Comparison of ENCODE assay signal across 22 mouse cellular contexts in the genomic region with DNA sequence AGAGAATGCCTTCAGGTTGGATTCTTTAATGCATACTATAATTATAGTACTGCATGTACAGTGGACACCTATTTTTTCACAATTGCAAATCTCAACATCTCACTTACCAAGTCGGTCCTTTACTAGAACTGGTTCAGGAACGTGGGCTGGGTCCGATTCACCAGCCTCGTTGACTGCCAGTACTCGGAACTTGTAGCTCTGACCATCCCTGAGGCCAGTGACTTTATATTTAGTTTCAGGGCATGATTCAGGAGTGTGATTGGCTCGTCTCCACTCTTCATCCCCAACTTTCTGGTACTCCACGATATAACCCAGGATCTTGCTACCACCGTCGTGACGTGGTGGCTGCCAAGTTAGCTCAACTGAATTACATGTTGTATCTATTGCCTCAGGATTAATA.
DNase-seq lines count a peak whose midpoint lies in the region; ATAC-seq lines count a peak whose summit lies in the region.
"Had no signal": no experiment of that assay in that cellular context is flagged by ENCODE, and none has a peak within 500 bp of the region (broad histone marks: within the 10 kb centered on the region; RNA-seq: fewer than 3 reads in every experiment).

No protein-coding gene starts in this region.

- no peaks in the 10 kb centered on the region for H3K4me1 ChIP-seq in heart, embryonic 10.5 days
- H3K4me1 ChIP-seq in midbrain, embryonic 10.5 days, result no peaks in the 10 kb centered on the region
- H3K4me1 ChIP-seq in midbrain, embryonic 13.5 days (replicated peaks), result no peaks in the 10 kb centered on the region
- H3K4me1 ChIP-seq in forebrain, embryonic 10.5 days, result no peaks in the 10 kb centered on the region
- H3K4me1 ChIP-seq: embryonic facial prominence, embryonic 13.5 days; embryonic facial prominence, embryonic 15.5 days; forebrain, embryonic 13.5 days; forebrain, embryonic 15.5 days had no signal

- no peak overlapping the region for H3K4me2 ChIP-seq in midbrain, embryonic 13.5 days (replicated peaks)
- H3K4me2 ChIP-seq: embryonic facial prominence, embryonic 13.5 days; embryonic facial prominence, embryonic 15.5 days; forebrain, embryonic 13.5 days; forebrain, embryonic 15.5 days had no signal

- H3K9ac ChIP-seq in midbrain, embryonic 13.5 days (replicated peaks), result no peak overlapping the region
- H3K9ac ChIP-seq: embryonic facial prominence, embryonic 13.5 days; embryonic facial prominence, embryonic 15.5 days; forebrain, embryonic 13.5 days; forebrain, embryonic 15.5 days had no signal

- no peak overlapping the region for H3K4me3 ChIP-seq in heart, embryonic 10.5 days
- H3K4me3 ChIP-seq in midbrain, embryonic 10.5 days, result no peak overlapping the region
- H3K4me3 ChIP-seq in midbrain, embryonic 13.5 days (replicated peaks), result no peak overlapping the region
- no peak overlapping the region for H3K4me3 ChIP-seq in forebrain, embryonic 10.5 days
- H3K4me3 ChIP-seq: embryonic facial prominence, embryonic 13.5 days; embryonic facial prominence, embryonic 15.5 days; erythroblast, embryonic 14.5 days; forebrain, embryonic 13.5 days; forebrain, embryonic 15.5 days had no signal

- ATAC-seq in midbrain, embryonic 13.5 days, result no peak
- ATAC-seq: forebrain, embryonic 13.5 days; forebrain, embryonic 15.5 days had no signal

- no peaks in the 10 kb centered on the region for H3K27me3 ChIP-seq in heart, embryonic 10.5 days (ENCODE audit: insufficient read depth, poor library complexity, severe bottlenecking)
- no peaks in the 10 kb centered on the region for H3K27me3 ChIP-seq in midbrain, embryonic 10.5 days (ENCODE audit: low read depth, poor library complexity, severe bottlenecking)
- H3K27me3 ChIP-seq in midbrain, embryonic 13.5 days, result no peaks in the 10 kb centered on the region
- no peaks in the 10 kb centered on the region for H3K27me3 ChIP-seq in forebrain, embryonic 10.5 days (ENCODE audit: poor library complexity, severe bottlenecking)
- H3K27me3 ChIP-seq: embryonic facial prominence, embryonic 13.5 days; embryonic facial prominence, embryonic 15.5 days; forebrain, embryonic 13.5 days; forebrain, embryonic 15.5 days had no signal

- H3K27ac ChIP-seq in heart, embryonic 10.5 days, result no peak overlapping the region
- no peak overlapping the region for H3K27ac ChIP-seq in midbrain, embryonic 10.5 days (replicated peaks)
- no peak overlapping the region for H3K27ac ChIP-seq in midbrain, embryonic 13.5 days
- H3K27ac ChIP-seq in forebrain, embryonic 10.5 days, result no peak overlapping the region
- H3K27ac ChIP-seq: embryonic facial prominence, embryonic 13.5 days; embryonic facial prominence, embryonic 15.5 days; forebrain, embryonic 13.5 days; forebrain, embryonic 15.5 days had no signal

- H3K9me3 ChIP-seq in heart, embryonic 10.5 days, result no peaks in the 10 kb centered on the region
- H3K9me3 ChIP-seq in midbrain, embryonic 10.5 days (replicated peaks), result no peaks in the 10 kb centered on the region
- no peaks in the 10 kb centered on the region; the same call in 1 of the 2 replicates for H3K9me3 ChIP-seq in midbrain, embryonic 13.5 days
- no peaks in the 10 kb centered on the region; the same call in 1 of the 2 replicates for H3K9me3 ChIP-seq in forebrain, embryonic 10.5 days
- H3K9me3 ChIP-seq: embryonic facial prominence, embryonic 15.5 days; forebrain, embryonic 13.5 days; forebrain, embryonic 15.5 days had no signal

- intact Hi-C loops in heart, postnatal 25 days (cut with DNase I), result no loop called here

- peak; percentile 1 to 2 for DNase-seq in gastrocnemius, adult 8-10 months (ENCODE audit: low spot score in 2 of 2)
- DNase-seq in gastrocnemius, postnatal 4 days (ENCODE audit: low spot score in 2 of 2), result no peak
- DNase-seq in heart, embryonic 10.5 days (ENCODE audit: low spot score), result peak; percentile 62
- DNase-seq in heart, postnatal 25 days (ENCODE audit: low spot score), result no peak
- DNase-seq in midbrain, embryonic 10.5 days (ENCODE audit: low spot score), result peak; percentile 2
- no peak for DNase-seq in forebrain, embryonic 10.5 days (ENCODE audit: extremely low spot score, low spot score)
- DNase-seq: adrenal gland, adult 2 months; adrenal gland, postnatal 10 days; adrenal gland, postnatal 25 days; cerebellum, adult 11 months; cerebellum, adult 18-20 months; cerebellum, adult 8-10 months; cerebellum, adult 9-11 months; cerebellum, postnatal 14 days; cerebellum, postnatal 36 days; embryo, embryonic 11 days had no signal

- WGBS in heart, embryonic 10.5 days, result 93% methylated on average over 10 of the region's 10 CpGs
- WGBS in midbrain, embryonic 10.5 days, result 91% methylated on average over 10 of the region's 10 CpGs
- WGBS in midbrain, embryonic 13.5 days, result 96% methylated on average over 10 of the region's 10 CpGs
- WGBS in forebrain, embryonic 10.5 days, result 93% methylated on average over 10 of the region's 10 CpGs

- peaks cover 100% of the 10 kb centered on the region for H3K36me3 ChIP-seq in heart, embryonic 10.5 days
- no peaks in the 10 kb centered on the region for H3K36me3 ChIP-seq in midbrain, embryonic 10.5 days
- no peaks in the 10 kb centered on the region for H3K36me3 ChIP-seq in midbrain, embryonic 13.5 days
- no peaks in the 10 kb centered on the region for H3K36me3 ChIP-seq in forebrain, embryonic 10.5 days (replicated peaks)
- H3K36me3 ChIP-seq: embryonic facial prominence, embryonic 13.5 days; embryonic facial prominence, embryonic 15.5 days; forebrain, embryonic 15.5 days had no signal

Comparison
In these comparisons a context has a peak if more than half of its experiments do, and no peak if none do; other contexts are left out.
1. DNase-seq: peak in gastrocnemius, adult 8-10 months (2 of 2), heart, embryonic 10.5 days (single experiment) and midbrain, embryonic 10.5 days (single experiment); none in gastrocnemius, postnatal 4 days (0 of 2), heart, postnatal 25 days (single experiment) and forebrain, embryonic 10.5 days (single experiment).